Mouse (Mus musculus) c-Kit-positive CD71-positive TER-119-negative erythroid progenitor cells, embryonic 14.5 days (primary cell): ENCODE measurements around the gene Mrtfa.

Source experiments
- DNase-seq: peaks from one replicate; pipeline ENCODE4 v3.0.0-alpha.2; 2013; ENCODE audit warnings: low read depth

The Mrtfa gene

DNA sequence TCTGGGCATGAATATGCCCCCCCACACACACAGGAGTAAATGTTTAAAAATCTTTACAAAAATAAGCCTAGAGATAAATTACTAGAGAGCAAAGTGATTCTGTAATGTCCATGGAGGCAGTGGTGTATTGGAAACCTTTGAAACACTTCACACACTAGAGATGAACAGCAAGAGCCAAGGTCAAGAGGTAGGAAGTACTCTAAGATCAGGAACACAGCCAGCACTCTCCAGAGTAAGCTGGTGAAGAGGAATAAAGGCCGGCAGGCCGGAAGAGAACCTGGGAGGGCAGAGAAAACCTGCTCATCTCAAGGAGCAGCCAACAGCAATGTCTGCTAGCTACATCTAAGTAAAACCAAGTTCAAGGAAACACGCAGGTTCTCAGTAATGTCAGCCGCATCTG lies 125.9 kb downstream of the Mrtfa start:
- DNase-seq = no peak

DNA sequence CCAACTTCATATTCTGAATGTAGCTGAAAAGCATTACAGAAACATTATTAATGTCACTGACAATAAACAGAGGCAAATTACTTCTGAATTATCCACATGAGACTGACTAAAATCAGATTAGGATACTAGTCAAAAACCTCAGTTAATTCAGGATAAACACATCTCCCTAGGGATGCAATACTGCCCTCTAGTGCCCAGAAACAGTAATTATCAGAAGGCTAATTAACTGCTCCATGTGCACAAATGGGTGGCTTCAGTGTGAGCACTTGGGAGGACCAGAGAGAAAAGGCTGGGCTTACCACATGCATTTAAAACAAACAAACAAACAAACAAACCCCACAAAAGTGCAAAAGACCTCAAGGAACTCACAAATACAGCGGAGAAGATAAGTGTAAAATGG lies 126.4 kb downstream of the Mrtfa start:
- peak; percentile 47 for DNase-seq

DNA sequence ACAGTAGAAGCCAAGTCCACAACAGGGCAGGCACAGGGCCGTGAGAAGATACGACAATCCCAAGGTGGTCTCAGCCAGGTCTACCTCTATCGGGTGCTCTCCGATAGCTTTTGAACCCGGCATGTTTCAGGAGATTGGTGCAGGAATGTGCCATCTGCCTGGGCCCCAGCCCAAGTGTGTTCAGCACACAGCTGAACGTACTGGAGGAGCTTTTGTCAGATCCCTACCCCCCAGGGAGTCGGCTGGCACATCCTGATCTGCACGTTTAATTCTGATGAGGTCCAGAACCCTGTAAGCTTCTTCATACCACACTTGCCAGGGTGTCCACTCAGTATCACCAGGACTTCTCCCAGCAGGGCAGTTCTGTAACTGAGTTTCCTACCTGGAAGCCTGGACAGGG lies 127.9 kb downstream of the Mrtfa start:
- DNase-seq = no peak

DNA sequence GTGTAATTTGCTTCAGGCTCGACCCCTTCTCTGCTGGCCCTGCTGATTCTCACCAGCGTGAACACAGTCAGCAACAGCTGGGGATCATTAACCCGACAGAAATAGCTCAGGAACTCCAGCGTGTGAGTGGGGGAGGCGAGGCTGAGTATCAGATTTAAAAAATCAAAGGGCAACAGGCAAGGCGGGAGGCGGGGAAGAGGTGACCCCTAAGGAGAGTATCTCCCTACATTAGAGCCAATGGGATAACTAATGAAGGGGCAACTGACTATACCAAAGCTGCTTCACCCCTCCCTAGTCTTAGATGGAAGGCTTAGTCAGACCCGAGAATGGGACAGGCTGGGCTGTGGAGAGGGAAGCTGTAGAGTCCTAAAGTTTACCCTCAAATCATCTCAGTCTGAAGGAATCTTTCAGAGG lies 128.4 kb downstream of the Mrtfa start:
- DNase-seq = no peak

DNA sequence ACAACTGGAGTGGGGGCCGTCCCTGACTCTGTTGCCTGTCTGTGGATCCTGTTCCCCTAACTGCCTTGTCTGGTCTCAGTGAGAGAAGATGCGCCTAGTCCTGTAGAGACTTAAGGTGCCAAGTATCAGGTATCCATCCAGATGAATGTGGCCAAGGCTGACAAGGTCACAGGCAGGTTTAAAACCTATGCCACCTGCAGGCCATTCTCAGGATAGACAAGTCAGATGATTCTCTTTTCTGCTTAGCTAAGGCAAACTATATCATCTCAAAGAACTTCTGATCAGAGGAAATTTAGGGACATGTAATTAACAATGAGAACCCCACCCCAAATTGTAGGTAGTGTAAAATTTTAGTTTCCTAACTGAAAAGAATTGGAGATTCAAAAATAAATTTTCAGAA lies 129.6 kb downstream of the Mrtfa start:
- DNase-seq = no peak

DNA sequence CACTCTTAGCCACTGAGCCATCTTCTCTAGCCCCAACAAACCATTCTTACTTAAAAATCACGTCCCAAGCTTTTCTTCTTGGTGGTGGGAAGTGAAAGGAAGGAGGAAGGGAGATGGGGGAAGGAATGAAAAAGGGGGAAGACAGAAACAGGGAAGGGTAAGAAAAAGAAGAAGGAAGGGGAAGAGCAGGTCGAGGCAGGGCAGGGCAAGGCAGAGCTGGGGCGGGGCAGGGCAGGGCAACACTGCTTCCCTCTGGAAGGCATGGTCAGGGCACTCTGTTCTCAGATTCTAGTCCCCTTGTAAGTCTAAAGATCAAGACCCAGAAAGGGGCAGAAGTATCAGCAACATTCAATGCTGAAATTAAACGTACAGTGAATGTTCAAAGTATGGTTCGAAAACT lies 132.8 kb downstream of the Mrtfa start:
- no peak for DNase-seq

DNA sequence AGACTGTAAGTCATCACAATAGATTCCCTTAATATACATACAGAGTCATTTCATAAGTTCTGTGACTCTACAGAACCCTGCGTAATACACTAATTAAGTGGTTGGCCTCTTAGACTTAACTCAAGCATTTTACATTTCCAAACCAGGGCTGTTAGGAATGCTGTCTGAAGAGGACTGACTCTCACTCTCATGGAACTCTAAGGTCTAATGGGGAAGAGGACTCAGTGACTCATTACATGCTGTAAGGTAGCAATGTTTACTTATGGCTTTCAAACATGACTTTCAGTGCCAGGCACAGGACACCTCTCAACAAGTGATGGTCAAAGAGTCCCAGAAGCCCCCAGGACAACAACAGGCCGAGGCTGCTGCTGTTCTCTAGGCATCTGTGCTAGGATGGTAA lies 135.1 kb downstream of the Mrtfa start:
- no peak for DNase-seq

DNA sequence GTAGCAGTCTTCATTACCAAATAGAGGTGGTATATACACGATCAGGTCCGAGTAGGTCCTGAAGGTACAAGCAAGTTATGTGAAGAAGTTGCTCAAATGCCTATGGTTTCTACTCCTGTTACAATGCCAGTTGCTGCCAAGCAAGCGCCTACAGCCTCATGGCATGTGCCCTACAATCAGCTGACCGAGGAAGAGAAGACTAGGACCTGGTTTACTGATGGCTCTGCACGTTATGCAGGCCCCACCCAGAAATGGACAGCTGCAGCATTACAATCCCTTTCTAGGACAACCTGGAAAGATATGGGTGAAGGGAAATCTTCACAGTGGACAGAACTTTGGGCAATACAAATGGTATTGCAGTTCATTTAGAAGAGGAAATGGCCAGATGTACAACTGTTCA lies 138.1 kb downstream of the Mrtfa start:
- no peak for DNase-seq

DNA sequence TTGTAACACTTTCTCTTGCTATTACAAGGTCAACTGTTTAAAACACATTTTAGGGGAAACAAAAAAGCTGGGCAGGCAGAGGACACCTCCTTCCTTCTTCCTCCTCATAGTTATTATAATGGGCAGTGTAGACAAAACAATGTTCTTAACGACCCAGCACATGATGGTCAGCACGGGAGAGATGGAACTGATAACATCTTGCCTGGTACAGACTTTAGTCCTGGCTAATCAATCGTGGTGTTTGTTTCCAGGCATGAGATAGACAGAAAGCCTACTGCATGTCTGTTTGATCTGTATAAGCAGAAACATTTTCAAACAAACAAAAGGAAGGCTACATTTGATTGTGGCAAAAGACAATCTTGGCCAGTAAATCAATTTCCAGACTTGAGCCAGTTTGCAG lies 140.1 kb downstream of the Mrtfa start:
- DNase-seq = no peak

DNA sequence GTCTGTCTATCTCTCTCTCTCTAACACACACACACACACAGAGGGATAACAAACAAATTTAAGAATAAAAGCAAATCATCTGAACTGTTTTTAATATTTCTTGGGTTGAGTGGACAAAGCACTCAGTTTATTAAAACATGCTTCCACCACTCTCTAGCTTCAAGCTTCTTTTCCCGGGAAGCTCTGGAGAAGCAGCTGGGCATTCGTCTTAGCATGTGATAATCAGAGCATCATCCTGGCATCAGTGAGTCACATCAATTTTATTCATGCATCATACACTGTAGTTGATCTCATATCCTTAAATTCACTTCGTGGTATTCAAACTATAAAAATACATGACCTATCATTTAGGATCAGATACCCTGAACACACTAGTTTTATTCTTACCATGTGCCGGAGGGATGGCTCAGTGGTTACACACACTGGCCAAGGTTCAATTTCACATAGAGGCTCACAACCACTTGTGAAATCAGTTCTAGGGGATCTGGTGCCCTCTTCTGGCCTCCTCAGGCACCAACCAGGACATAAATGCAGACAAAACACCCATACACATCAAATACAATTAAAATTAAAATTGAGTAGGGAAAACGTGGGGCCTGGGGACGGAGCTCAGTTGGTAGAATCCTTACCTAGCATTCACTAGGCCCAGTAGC lies 141.0 kb downstream of the Mrtfa start:
- DNase-seq = peak; percentile 45

DNA sequence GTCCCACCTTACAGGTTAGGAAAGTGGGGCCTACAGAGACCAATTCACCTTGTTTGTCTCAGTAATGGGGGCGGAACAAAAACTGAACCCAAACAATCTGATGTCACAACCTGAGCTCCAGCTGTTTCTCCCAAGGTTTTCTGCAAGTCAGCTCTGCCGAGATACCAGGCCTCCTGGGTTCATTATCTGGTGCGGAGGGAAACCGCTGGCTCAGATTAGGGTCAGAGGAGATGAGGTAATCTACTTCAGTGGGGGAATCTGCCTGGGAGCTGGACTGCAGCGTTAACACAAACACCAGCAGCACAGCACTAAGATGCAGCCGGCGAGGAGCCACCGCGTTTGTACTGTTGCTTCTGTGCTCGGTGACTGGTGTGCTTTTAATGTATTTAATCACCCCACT lies 143.1 kb downstream of the Mrtfa start:
- DNase-seq = peak; percentile 67

DNA sequence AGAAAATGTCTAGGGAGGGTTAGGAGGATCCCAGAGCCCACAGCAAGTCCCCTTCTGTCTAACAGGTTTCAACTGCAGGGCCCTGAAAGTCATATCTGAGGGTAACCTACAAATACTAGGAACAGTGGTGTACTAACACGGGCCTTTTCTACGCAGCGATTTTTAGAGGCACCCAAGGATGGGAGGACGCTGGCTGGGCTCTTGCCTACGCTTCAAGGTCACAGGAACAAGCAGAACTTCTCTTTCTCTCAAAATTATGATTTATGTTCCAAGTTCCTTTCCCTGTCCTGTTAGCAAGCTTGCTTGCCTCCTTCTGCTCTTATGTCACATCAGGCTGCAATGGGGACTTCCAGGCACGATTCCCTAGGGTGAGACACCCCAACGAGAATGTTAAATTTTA lies 144.5 kb downstream of the Mrtfa start:
- DNase-seq = no peak

DNA sequence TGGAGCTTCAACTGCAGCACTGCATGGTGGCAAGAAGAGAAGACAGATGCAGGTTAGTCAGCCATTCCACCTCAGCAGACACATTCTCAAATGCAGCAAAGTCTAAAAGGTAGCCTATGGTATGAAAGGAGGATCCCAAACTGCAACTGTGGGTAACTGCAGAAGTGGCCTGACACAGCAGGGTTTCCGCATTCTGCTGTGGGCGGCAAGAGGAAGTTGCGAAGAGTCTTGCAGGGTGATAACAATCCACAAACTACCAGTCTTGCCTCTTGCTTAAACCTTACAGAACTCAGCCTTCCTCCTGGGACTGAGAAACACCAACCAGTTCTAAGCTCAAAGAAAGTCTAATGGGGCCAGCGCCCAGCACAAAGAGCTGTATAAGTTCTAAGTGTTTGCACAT lies 145.2 kb downstream of the Mrtfa start:
- no peak for DNase-seq

DNA sequence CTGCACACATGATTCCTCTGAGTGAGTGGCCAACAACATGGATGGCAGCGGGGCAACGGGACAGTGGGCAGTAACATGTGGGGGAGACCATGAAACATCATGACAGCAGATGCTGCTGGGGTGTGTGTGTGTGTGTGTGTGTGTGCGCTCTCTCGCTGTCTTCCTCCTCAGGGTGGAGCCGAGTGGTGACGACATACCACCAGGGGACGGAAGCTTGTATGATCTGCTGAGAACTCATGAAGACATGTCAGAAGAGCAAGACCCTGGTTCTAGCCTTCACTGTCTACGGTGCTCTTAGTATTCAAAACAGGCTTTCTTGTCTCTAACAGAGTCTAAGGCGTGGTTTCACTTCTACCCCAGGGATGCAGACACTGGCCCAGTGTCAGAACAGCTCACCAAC lies 146.1 kb downstream of the Mrtfa start:
- DNase-seq = no peak

DNA sequence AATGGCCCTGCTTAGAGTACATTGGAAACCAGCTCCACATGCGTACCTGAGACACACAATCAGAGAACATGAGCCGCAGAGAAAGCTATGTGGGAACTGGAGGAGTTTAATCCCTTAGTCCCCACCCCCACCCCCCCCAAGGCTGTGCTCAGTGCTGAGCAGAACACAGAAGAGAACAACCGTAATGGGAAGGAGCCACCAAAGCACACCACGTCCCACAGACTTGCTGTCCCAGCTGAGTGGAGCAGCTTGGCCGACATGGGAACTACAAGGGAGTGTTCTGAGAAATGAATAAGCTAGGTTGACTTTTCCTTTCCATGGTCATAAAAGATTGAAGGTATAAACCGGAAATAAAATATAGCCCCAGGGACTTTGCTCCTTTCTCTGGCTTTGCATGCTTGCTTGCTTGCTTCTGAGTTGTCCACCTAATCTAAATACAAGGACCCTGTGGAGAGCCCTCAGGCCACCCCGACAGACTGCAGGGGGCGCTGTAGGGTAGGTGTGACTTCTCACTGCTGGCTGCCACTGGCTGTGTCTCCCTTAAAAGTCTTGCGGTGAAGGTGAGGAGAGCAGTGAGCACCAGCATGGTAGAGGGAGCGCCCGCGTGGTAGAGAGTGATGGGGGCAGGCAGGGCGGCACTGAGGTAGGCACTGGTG lies 148.2 kb downstream of the Mrtfa start:
- DNase-seq = no peak

DNA sequence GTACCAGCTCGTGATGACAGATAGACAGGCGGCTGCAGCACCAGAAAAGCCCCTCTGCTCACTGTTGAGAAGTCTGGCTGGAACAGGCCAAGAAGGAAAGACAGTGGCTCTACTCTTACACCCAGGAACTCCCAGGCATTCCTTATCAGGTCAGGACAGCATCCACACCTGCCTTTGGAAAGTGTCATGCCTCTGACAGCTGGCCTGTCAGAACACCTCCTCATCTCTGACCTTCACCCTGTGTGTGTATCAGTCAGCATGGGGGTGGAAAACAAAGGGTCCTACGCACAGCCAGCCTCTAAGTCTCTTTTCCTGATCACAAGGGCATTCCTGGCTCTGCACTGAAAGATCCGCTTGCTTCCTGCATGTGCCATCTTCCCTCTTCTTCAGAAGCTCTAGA lies 148.8 kb downstream of the Mrtfa start:
- no peak for DNase-seq

DNA sequence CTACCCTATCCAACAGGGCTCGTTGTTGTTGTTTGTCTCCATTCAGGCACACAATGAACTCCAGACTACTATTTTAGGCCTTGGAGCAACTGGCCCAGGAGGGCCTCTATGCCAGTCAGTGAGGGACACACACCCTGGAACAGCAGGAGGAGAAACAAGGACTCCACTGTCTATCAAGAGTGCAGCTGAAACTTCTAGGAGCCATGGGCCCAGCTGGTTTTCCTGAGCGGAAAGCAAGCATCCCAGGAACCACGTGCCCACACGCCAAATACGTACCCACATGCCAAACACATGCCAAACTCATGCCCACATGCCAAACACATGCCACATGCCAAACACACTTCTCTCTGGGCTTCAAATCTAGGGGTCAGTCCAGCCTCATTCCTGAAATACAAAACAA lies 152.1 kb downstream of the Mrtfa start:
- no peak for DNase-seq

DNA sequence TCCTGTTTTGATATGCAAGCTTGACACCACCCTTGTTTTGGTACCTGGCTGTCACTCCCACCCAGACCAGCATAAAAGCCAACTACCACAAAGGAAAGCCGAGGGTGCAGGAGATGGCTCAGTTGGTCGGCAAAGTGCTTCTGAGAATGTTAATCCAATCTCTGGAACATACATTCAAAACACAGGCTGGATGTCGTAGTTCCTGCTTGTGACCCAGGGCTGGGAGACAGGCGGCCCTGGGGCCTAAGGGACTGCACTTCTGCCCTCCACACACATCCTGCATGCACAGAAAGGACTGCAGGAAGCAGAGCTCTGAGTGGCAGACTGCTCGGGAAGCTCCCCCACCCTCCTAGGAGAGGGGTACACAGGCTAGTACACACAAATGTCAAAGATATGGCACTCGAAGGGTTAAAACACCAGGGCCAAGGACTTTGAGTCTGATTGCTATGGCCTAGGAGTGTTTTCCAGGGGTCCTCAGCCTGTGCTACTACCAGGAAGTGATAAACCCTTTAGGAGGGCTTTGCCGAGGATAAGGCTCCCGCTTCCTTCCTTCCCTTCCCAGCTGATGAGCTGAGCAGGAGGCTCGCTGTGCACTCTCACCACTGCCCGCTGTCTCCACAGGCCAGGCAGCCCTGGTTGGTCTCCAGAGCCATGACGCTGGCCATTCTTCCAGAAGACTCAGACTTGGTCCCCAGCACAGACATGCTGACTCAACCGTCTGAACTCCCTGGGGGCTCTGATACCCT lies 155.0 kb downstream of the Mrtfa start:
- no peak for DNase-seq

DNA sequence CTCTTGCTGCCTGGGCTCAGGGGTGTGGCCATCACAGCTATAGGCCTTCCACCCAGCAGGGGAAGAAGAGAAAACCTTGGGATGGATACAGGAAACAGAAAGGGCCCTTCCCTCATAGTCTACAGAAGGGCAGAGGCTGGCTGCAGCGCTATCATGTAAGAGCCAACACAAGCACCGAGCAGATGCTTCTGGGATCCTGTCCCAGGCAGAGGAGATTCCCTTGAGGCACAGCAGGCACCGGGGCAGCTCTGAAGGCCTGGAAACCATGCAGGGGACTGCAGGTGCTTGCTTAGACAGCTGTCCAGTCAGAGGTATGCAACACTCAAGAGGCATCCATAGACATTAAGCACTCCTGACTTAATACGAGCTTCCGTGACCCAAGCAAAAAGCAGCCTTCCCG lies 156.4 kb downstream of the Mrtfa start:
- DNase-seq = no peak

DNA sequence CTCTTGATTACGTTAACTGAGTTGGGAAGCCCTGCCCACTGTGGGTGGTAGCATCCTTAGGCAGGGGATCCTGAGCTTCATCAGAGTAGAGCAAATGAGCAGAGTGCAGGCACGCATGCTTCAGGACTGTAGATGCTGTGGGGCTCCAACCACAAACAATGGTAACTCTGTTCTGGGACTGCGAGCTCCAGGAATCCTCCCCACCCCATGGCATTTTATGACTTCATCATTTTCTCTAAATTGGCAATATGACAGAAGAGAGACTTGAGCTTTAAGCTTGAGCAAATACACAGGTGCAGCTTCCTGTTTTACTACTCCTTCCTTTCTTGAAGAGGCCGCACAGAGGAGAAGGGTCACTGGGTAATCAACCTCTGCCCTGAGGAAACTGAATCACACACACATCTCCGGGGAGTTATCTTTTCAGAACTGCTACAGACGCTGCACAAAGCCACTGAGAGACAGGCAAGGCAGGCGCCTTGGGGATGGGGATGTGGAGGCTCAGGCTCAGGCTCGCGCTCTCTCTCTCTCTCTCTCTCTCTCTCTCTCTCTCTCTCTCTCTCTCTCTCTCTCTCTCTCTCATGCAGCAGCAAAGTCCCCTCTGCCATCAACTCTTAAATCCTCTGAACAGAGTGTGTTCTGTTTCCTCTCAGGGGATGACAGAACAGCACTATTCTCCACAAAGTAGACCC lies 157.5 kb downstream of the Mrtfa start:
- DNase-seq = no peak

DNA sequence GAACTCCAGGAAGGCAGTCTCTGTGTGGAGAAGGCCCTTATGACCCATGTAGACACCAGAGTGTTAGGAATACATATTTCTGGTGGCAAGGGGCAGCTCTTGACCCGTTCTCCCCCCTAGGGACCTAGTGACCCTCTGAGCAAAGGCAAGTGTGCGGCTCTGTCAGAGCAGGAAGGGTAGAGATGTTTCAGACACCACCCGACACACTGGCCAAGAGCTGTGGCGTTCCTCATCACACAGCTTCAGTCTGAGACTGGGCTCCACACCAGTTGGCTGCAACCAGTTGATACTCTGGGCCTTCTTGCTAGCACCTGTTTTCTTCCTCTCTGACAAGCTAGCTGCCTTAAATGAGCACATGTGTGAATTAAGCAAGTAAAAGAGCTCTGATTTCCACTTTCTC lies 158.9 kb downstream of the Mrtfa start:
- DNase-seq = no peak

DNA sequence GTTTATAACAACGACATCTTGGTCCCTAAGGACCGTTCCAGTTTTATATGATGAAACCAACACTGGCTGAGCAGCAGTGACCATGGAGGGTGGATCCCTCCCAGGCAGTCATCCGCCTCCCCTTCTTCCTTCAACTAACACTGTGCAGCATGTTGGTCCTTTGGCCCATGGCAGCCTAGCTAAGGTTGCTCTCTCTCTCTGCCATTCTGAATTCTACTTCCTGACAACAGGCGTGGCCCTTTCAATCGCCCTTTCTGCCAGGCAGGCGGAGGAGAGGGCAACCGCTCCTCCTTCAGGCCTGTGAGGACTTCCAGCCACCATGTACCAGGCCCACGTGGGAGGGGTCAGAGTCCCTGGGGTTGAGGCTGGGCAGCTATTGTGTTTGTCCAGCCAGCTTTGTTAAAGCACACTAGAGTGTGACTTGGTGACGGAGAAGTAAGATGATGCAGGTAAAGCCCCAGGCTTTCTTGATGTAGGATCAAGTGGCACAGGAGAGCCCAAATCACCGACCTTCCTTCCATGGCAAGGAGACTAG lies 159.6 kb downstream of the Mrtfa start:
- no peak for DNase-seq
